Mouse (Mus musculus) thymus, adult 2 months (tissue): ENCODE measurements at regions not wholly inside any gene's neighbourhood (a gene's known extent, or its start where the extent isn't known, plus 50 kb on each side); places are given as distances from the start of the nearest gene placed in this dataset.
A peak's percentile ranks its signal among the peaks of the same experiment; 100 is the strongest.

Experiments used
- DNase-seq: peaks from one replicate; pipeline ENCODE4 v3.0.0; 2021
- H3K27ac ChIP-seq: fragments of 200-500 bp; 2 replicates; pipeline ENCODE4 v1.5.1; 2012; ENCODE audit warnings: low read length, control low read depth; ENCODE audit not compliant: control insufficient read depth, insufficient read depth
- H3K27me3 ChIP-seq: fragments of 200-500 bp; 2 replicates; pipeline ENCODE4 v1.6.1; 2012; ENCODE audit warnings: mild to moderate bottlenecking, low read length, moderate library complexity, mixed read lengths; ENCODE audit not compliant: control insufficient read depth, insufficient read depth
- H3K36me3 ChIP-seq: fragments of 200-500 bp; 2 replicates; pipeline ENCODE4 v1.6.1; 2012; ENCODE audit warnings: mild to moderate bottlenecking, low read length, moderate library complexity; ENCODE audit not compliant: control insufficient read depth, insufficient read depth
- H3K4me1 ChIP-seq: fragments of 200-500 bp; replicated peaks from 2 replicates; pipeline ENCODE4 v1.6.1; 2012; ENCODE audit warnings: low read length; ENCODE audit not compliant: control insufficient read depth, insufficient read depth
- H3K4me3 ChIP-seq: fragments of 200-500 bp; 2 replicates; pipeline ENCODE4 v1.5.1; 2012; ENCODE audit warnings: mild to moderate bottlenecking, low read length, control low read depth, moderate library complexity; ENCODE audit not compliant: control insufficient read depth, insufficient read depth
- CTCF ChIP-seq: fragments of 200-500 bp; IDR thresholded peaks from 2 replicates; pipeline ENCODE4 v1.5.1; 2012; ENCODE audit warnings: mild to moderate bottlenecking, control low read depth, low read length, moderate library complexity, borderline replicate concordance; ENCODE audit not compliant: control insufficient read depth, poor library complexity, insufficient read depth; ENCODE audit errors: extremely low read depth
- POLR2A ChIP-seq: fragments of 200-500 bp; IDR thresholded peaks from 2 replicates; pipeline ENCODE4 v1.6.1; 2012; ENCODE audit warnings: mild to moderate bottlenecking, low read length, control low read depth, moderate library complexity; ENCODE audit not compliant: control insufficient read depth, poor library complexity, insufficient read depth; ENCODE audit errors: extremely low read depth
- WGBS: fragments of 180-500 bp; shearing (Covaris S2); methylation state at CpG from one replicate; pipeline ENCODE4 v1.1.7; 2018; 5-methylcytosine and 5-hydroxymethylcytosine counted together

GRCm38 (mm10) chrX:96019556-96019955 is 62.8 kb upstream of the Las1l start:
- H3K27me3 ChIP-seq = no peaks in the 10 kb centered on the region
- no peaks in the 10 kb centered on the region for H3K36me3 ChIP-seq
- no peak for TF ChIP-seq POLR2A
- TF ChIP-seq CTCF = no peak
- WGBS = 14% methylated on average over 2 of the region's 2 CpGs
- H3K4me3 ChIP-seq = no peak overlapping the region
- DNase-seq = peak; percentile 59
- no peak overlapping the region for H3K27ac ChIP-seq
- no peaks in the 10 kb centered on the region for H3K4me1 ChIP-seq

GRCm38 (mm10) chrX:96020407-96020806 is 63.6 kb upstream of the Las1l start:
- WGBS = 77% methylated on average over 3 of the region's 3 CpGs

GRCm38 (mm10) chrX:96025374-96025773 is 68.6 kb upstream of the Las1l start:
- Histone ChIP-seq H3K27me3 (no peaks in the 10 kb centered on the region), H3K36me3 (no peaks in the 10 kb centered on the region), H3K27ac (no peak overlapping the region), H3K4me3 (no peak overlapping the region), H3K4me1 (peaks cover 5% of the 10 kb centered on the region; the same call in 1 of the 2 replicates)
- WGBS = 95% methylated on average over 3 of the region's 3 CpGs
- no peak for DNase-seq
- no peak for TF ChIP-seq CTCF
- TF ChIP-seq POLR2A = no peak

More at GRCm38 (mm10) chrX:96020407-96020806, 63.6 kb upstream of the Las1l start:
- TF ChIP-seq POLR2A = no peak
- Histone ChIP-seq H3K27ac (no peak overlapping the region), H3K36me3 (no peaks in the 10 kb centered on the region), H3K4me3 (no peak overlapping the region), H3K27me3 (no peaks in the 10 kb centered on the region), H3K4me1 (no peaks in the 10 kb centered on the region)
- no peak for DNase-seq

- Histone ChIP-seq H3K4me1 (peaks cover 5% of the 10 kb centered on the region; the same call in 1 of the 2 replicates), H3K4me3 (no peak overlapping the region), H3K36me3 (no peaks in the 10 kb centered on the region), H3K27ac (no peak overlapping the region), H3K27me3 (no peaks in the 10 kb centered on the region)
- WGBS = 40% methylated on average over 5 of the region's 5 CpGs
- TF ChIP-seq CTCF (no peak), POLR2A (no peak)
- DNase-seq = no peak
Observed at GRCm38 (mm10) chrX:96025876-96026275, 69.1 kb upstream of the Las1l start.

- no peaks in the 10 kb centered on the region for H3K4me1 ChIP-seq
Observed at GRCm38 (mm10) chrX:96031591-96031990, 64.3 kb upstream of the Msn start.

GRCm38 (mm10) chrX:96035307-96035706 is 60.5 kb upstream of the Msn start:
- Histone ChIP-seq H3K27me3 (no peaks in the 10 kb centered on the region), H3K4me3 (no peak overlapping the region), H3K4me1 (no peaks in the 10 kb centered on the region), H3K36me3 (no peaks in the 10 kb centered on the region), H3K27ac (no peak overlapping the region)
- TF ChIP-seq CTCF (no peak), POLR2A (no peak)
- DNase-seq = no peak

More at GRCm38 (mm10) chrX:96031591-96031990, 64.3 kb upstream of the Msn start:
- Histone ChIP-seq H3K27me3 (no peaks in the 10 kb centered on the region), H3K36me3 (no peaks in the 10 kb centered on the region), H3K27ac (no peak overlapping the region), H3K4me3 (no peak overlapping the region)
- 92% methylated on average over 5 of the region's 5 CpGs for WGBS
- TF ChIP-seq POLR2A (no peak), CTCF (no peak)
- no peak for DNase-seq

- no peak for TF ChIP-seq POLR2A
- TF ChIP-seq CTCF = no peak
- no peak for DNase-seq
- Histone ChIP-seq H3K36me3 (no peaks in the 10 kb centered on the region), H3K27ac (no peak overlapping the region), H3K4me3 (no peak overlapping the region), H3K27me3 (no peaks in the 10 kb centered on the region), H3K4me1 (no peaks in the 10 kb centered on the region)
- WGBS = 19% methylated on average over 3 of the region's 3 CpGs
Observed at GRCm38 (mm10) chrX:96042193-96042592, 53.6 kb upstream of the Msn start.
